Mouse (Mus musculus): Measurements from ENCODE around the gene Adam21.
"Not testable (repeated sequence)": the region's sequence is repeated elsewhere in the genome, so short reads cannot be mapped to it uniquely, and the experiment has no call there.

The Adam21 gene

DNA sequence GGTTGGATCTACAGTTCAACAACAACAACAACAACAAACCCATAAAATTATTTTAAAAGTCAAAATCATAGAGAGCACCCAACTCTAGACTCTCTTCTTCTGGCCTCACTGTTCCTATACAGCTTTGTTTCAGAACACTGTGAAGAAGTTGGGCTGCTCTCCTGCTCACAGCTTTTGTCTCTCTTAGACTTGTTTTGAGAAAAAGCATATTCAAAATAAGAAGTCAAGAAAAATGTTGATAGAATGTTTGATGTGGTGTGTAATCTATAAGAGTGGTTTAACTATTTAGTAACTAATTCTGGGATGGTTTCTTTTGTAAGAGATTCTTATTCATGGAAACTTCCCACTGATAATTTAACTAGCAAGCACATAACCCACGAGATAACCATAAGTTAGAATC, at the start of gene Adam21:
Gene Adam21 (minus strand): TSS at position 101 of the 400 bp plus-strand sequence.
- DNase-seq: no peak

DNA sequence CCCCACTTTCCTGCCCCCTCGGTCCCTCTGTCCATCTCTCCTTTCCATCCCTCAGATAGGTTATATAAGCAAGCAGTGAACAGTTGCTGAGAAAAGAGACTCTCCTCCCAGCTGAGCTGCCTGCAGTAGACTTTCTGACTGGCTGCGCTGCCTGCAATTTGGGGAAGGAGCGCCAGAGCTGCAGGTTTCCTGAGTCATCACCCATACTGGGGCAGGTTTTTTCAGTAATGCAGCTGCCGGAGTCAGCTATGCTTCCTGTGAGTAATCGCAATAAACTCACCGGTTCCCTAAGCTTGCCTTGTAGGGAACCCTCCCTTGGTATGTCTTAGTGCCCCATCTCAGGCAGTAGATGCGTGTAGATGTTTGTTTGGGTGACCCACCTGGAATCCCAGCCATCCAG, 48.7 kb upstream of the Adam21 start:
- DNase-seq: peak; percentile 52

DNA sequence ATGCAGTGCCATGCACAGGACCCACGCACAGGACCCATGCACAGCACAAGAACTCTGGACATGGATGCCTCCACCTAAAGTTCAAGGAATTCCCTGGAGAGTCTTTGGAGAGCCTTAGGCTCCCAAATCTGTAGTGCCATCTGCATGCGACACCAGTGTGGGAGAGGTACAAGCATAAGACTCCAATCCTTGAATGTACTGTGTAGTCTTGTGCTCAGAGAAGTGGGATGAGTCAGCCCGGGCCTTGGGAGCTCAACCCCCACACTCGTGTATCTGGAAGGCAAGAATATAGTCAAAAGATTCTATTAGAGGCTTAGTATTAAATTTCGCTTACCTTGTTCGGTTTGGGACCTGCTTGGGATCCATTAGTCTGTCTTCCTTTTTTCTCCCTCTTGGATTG, 47.5 kb upstream of the Adam21 start:
- DNase-seq: no peak

DNA sequence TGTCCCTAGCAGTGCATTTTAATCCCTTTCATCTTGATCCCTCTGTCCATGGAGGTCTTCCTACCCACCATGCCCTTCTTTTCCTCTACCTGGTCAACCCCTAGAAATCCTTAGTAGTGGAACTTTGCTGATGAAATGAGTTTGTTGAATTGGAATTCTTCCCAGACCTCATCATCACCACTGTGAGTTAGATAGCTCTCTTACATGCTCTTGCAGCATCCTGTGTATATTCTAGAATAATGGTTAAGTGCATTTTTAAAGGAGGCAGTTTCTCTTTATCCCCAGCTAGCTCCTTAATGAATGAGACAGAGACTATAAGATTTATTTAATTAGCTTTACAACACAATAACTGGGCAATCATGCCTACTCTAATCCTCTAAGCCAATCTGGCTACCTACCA, 41.2 kb upstream of the Adam21 start:
- DNase-seq: no peak

DNA sequence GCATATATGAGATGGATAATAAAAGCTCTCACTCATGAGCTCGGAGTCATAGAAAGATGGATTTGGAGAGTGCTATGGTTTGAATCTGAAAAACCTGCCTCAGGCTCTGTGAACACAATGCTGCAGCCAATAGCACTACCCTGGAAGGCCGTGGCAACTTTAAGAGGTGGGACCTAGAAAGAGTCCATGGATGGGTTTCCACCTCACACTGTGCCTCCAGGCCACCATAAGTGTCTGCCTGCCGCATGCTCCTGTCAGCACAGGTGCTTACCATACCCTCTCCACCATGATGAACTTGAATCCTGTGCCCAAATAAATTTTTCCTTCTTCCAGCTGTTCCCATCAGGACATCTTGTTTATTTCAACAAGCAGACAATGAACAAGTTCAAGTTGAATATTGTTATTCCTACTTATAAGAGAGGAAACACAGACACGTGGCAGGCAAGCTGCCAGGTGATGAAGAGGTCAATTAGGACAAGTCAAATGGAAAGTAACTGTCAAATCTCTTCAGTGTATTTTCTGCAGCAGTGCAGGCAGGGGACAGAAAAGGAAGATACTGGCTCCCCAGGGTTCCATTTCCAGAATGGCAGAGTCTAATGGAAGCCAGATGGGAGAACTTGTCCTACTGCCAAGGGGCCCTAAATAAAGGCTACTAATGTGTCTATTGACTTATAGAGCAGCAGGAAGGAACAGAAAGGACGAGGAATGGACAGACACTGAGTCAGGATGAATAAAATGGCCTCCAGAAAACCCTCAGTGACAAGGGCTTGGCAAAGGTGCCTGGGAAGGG, 36.9 kb upstream of the Adam21 start:
- no peak for DNase-seq

DNA sequence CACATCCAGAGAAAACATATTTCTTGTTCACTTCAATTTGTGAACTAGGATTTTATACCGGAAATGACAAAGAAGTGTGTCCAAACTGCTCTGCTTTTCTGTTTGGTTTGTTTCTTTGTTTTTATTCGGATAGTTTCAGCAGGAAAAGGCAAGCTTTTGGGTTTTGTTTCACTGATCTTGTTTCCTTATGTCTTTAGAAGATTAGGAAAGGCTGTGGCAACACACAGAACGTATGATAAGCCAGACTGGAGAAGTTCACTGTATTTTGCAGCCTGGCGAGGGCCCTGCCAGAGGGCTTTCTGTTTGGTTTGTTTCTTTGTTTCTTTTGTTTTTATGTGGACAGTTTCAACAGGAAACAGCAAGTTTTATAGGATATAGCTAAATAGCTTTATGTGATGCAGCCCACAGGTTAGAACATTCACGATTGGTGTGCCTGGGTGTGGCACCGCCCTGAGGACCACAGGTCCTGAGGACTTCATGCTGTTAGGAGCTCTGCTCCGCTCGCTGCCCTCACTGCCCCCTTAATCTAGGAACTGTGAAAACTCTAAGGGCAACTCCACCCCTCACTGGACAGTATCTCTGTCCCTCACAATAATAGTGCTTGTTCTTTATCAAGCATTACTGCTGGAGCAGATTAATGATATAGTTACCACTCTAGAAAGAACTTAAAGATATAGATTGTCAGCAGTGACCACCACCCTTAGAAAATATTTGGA, 28.4 kb upstream of the Adam21 start:
- no peak for DNase-seq

DNA sequence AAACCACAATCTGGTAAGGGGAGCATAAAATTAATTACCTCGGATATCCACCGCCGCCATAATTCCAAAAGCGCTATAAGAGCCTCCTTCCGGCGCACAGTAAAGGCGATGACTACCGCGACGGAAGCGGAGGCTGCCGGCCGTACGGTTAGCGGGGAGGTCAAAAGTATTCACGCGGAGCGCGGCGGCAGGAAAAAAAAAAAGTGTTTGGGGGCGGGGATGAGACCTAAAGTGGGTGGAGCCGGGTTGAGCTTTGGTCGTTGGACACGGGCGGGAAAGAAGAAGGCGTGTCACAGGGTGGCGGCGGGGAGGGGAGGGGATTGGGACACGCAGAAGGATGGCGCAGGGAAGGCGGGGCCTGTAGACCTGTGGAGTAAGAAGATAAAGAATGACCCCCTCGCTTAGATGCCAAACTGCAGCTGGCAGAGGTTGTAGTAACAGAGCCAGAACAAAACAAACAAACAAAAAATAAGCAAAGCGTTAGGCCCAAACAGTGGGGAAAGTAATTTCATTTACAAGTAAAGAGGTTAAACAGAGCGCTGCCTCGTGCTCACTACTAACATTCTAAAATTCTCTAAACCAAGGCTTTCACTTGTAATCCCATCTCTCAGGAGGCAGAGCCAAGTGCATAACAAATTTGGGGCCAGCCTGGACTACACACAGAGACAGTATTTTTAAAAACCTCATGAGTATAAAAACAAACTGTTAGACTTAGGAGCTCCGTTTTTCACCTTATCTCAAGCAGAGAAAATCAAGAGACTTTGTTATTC, 26.8 kb upstream of the Adam21 start, which contains the start of gene Med6:
Gene Med6 (minus strand): TSS at position 107 of the 770 bp plus-strand sequence.
- DNase-seq: peak; percentile 89

DNA sequence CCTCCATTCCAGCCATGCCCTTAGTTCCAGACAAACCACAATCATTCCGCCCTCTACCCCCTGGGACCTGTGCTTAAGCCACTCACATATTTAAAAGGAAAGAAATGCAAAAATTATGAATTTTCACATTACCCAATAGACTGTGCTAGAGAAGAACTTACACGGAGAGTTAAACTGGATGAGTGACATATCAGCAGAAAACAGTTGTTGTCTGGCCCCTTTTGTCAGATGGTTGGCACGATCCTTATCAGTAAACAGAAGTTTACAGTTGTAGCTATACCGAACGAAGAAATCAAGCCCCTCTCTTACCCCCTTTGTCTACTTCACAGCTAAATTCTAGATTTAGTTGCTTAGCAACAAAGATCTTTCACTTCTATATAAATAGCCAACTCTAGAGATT, 343 bp downstream of the Adam21 start:
- no peak for DNase-seq

DNA sequence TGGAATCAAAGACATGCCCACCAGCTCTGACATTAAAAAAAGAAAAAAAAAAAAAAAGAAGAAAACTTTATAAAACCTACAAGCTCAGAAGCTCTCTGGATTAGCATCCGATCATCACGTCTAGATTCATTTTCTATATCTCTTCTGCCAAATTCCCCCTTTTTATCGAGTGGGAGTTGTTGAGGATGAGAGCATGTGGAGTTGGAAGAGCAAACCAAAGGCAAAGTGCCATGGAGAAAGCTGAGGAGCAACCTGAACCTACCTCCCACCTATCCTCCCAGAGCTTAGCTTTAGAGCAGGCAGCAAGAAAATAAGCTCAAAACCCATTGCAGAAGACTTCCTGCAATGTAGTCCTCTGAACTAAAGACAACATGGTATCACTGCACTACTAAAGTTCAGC, 4.1 kb downstream of the Adam21 start:
- DNase-seq: no peak

DNA sequence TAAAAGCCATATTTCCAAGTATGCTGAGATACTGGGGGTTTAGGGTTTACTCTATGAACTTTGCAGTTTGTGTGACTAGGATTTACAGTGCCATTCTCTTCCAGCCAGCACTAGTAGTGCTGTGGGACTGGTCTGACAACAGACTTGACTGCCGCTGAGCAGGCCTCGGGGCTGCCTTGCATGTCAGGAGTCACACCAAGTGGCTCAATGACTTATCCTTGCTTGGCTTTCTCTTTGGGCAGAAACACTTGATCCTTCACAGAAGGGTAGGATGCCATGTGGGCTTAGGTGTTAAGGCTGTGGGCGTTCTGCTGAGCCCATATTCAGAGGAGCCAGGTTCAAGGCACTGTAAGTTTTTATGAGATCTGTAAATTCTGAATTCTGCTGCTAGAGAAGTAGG, 19.0 kb downstream of the Adam21 start:
- DNase-seq: no peak

DNA sequence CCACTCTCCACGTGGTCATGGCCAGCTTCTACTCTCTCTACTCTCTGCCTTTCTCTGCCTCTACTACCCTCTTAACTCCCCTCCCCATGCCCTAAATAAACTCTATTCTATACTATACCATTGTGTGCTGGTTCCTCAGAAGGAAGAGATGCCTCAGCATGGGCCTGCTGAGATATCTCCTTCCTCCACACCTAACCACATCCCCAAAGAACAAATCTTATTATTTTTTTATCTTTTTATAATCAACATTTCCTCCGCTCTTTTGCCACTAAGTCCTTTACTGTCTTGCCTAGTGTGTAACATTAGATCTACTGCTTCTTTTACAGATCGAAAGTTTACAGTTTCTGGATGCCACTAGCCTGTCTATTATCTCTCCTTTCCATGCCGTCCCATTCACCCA, 21.1 kb downstream of the Adam21 start:
- DNase-seq: no peak

DNA sequence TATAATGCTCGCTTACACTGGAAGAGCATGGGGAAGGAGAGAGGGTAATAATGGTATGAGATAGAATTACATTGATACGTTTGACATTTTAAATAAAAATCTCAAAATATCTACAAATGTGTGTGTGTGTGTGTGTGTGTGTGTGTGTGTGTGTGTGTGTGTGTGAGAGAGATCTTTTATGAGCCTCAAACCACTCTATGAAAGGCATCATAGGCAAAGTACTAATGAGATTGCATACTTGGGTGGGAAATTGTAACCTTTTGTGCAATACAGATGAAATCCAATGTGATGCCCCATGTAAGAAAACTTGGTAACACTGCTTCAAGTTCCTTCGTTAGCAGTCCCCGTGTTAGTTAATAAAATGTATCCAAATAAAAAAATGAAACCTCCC, 35.2 kb downstream of the Adam21 start:
- DNase-seq: no peak

DNA sequence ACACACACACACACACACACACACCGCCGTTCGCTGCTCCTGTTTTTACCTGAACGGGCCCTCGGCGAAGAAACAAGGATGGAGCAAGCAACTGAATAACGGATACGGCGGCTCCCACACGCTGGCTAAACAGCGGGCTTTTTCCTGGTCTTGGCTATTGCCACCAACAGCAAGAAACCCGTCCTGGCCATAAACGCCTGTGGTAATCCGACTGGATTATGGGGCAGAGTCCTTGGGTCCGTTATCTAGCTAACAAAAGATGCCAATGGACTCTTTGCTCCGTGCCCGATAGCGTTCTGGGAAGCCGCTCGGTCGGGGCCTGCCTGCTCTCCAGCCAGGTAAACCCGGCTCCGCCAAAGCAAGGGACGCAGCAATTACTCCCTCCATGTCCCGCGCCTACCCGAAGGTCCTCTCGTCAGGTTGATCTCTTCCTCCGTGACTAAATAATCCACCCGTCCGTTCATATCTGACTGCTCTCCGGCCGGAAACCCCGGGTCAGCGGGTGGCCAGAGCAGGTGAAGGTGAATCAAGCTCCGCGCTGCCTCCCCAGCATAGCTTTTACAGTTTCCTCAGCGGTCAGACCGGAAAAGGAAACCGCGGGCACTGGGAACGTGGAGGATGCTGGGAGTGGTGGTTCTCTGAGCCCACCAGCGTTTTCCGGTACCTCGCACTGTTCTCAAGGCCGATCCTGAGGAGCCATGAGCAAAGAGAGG, 35.8 kb downstream of the Adam21 start, which contains the start of the genes Gm20498 and Synj2bp:
Gene Gm20498 (minus strand): TSS at position 590 of the 713 bp plus-strand sequence.
Gene Synj2bp (minus strand): TSS at position 596 of the 713 bp plus-strand sequence.
- DNase-seq: peak; percentile 87

DNA sequence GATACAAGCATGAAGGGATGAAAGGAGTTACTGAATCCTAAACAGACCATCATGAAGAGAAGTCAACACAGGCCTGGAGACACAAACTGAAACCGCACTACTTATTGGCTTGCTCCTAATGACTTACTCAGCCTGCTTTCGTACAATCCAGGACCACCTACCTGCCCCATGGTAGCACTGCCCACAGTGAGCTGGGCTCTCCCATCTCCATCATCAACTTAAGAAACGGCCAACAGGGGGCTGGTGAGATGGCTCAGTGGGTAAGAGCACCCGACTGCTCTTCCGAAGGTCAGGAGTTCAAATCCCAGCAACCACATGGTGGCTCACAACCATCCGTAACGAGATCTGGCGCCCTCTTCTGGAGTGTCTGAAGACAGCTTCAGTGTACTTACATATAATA, 37.7 kb downstream of the Adam21 start:
- not testable (repeated sequence) for DNase-seq
